Mouse (Mus musculus): Measurements from ENCODE around the gene Sltm.
"Not testable (repeated sequence)": the region's sequence is repeated elsewhere in the genome, so short reads cannot be mapped to it uniquely, and the experiment has no call there.

Sltm gene

GRCm38 (mm10) chr9:70543048-70543880 is 710 bp downstream of the Sltm start:
- H3K4me1 ChIP-seq (replicated peaks; ENCODE audit: low read depth, low read length), result peaks cover 27% of the 10 kb centered on the region
- peak overlapping the region; percentile 95 for H3K4me3 ChIP-seq (replicated peaks; ENCODE audit: low read length)
- no peak for TF ChIP-seq POU5F1 (IDR thresholded peaks at IDR 0.05; ENCODE audit: borderline replicate concordance, low read length)
- no peak for TF ChIP-seq CTCF (conservative IDR thresholded peaks at IDR 0.05; ENCODE audit: low read length)
- no peak for TF ChIP-seq NANOG (IDR thresholded peaks at IDR 0.05; ENCODE audit: borderline replicate concordance, low read length)
- H3K27me3 ChIP-seq (ENCODE audit: insufficient read depth, low read length), result no peaks in the 10 kb centered on the region
- H3K9me3 ChIP-seq (ENCODE audit: low read length), result no peaks in the 10 kb centered on the region
- peaks cover 30% of the 10 kb centered on the region for H3K36me3 ChIP-seq (ENCODE audit: insufficient read depth, low read length)

DNA sequence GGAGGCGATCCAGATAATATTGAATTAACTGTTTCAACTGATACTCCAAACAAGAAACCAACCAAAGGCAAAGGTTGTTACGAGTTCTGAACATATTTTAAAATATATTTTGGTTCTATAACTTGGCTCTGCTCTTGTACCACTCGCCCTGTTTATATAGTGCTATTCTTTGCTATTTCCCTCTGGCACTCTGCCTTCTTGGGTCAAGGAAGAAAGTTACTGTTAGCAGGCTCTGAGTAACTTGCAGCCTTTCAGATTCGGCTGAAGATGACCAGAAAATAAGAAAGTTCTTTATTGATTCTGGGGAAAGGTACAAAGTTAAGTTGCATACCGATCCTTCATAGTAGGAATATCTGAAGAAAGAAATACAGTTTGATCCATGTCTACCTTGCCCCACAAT is 1.4 kb downstream of the Sltm start:
- Histone ChIP-seq H3K4me3 (replicated peaks; ENCODE audit: low read length) (peak overlapping the region; percentile 95), H3K4me1 (replicated peaks; ENCODE audit: low read depth, low read length) (peaks cover 31% of the 10 kb centered on the region), H3K36me3 (ENCODE audit: insufficient read depth, low read length) (peaks cover 34% of the 10 kb centered on the region), H3K9me3 (ENCODE audit: low read length) (no peaks in the 10 kb centered on the region), H3K27me3 (ENCODE audit: insufficient read depth, low read length) (no peaks in the 10 kb centered on the region)
- TF ChIP-seq POU5F1 (IDR thresholded peaks at IDR 0.05; ENCODE audit: borderline replicate concordance, low read length) (no peak), CTCF (conservative IDR thresholded peaks at IDR 0.05; ENCODE audit: low read length) (no peak), NANOG (IDR thresholded peaks at IDR 0.05; ENCODE audit: borderline replicate concordance, low read length) (no peak)

DNA sequence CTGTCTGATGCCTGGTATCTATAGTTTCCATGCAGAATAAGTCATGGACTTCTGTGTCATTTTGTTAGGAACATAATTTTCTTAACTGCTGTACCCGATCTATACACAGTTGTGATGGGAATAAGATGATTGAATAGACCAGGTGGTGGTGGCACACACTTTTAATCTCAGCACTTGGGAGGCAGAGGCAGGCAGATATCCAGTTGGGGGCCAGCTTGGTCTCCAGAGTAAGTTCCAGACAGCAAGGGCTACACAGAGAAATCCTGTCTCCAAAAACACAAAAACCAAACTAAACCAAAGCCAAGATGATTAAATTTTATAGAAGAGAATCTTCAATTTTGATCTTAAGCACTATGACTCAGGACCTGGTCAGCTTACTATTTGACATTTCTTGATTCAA is 2.3 kb downstream of the Sltm start:
- TF ChIP-seq POU5F1 (IDR thresholded peaks at IDR 0.05; ENCODE audit: borderline replicate concordance, low read length) (no peak), NANOG (IDR thresholded peaks at IDR 0.05; ENCODE audit: borderline replicate concordance, low read length) (no peak), CTCF (conservative IDR thresholded peaks at IDR 0.05; ENCODE audit: low read length) (no peak)

GRCm38 (mm10) chr9:70546576-70546975 is 4.0 kb downstream of the Sltm start:
- Histone ChIP-seq H3K36me3 (ENCODE audit: insufficient read depth, low read length) (peaks cover 44% of the 10 kb centered on the region), H3K4me1 (replicated peaks; ENCODE audit: low read depth, low read length) (peaks cover 24% of the 10 kb centered on the region)
- not testable (repeated sequence) for H3K9me3 ChIP-seq (ENCODE audit: low read length); H3K27me3 ChIP-seq (ENCODE audit: insufficient read depth, low read length); H3K4me3 ChIP-seq (replicated peaks; ENCODE audit: low read length)

More for the DNA sequence above, 2.3 kb downstream of the Sltm start:
- Histone ChIP-seq H3K4me1 (replicated peaks; ENCODE audit: low read depth, low read length) (peaks cover 31% of the 10 kb centered on the region), H3K4me3 (replicated peaks; ENCODE audit: low read length) (no peak overlapping the region), H3K36me3 (ENCODE audit: insufficient read depth, low read length) (peaks cover 34% of the 10 kb centered on the region), H3K27me3 (ENCODE audit: insufficient read depth, low read length) (no peaks in the 10 kb centered on the region), H3K9me3 (ENCODE audit: low read length) (no peaks in the 10 kb centered on the region)

GRCm38 (mm10) chr9:70548304-70548703 is 5.8 kb downstream of the Sltm start:
- Histone ChIP-seq H3K4me3 (replicated peaks; ENCODE audit: low read length) (no peak overlapping the region), H3K27me3 (ENCODE audit: insufficient read depth, low read length) (no peaks in the 10 kb centered on the region), H3K9me3 (ENCODE audit: low read length) (no peaks in the 10 kb centered on the region), H3K4me1 (replicated peaks; ENCODE audit: low read depth, low read length) (peaks cover 28% of the 10 kb centered on the region), H3K36me3 (ENCODE audit: insufficient read depth, low read length) (peaks cover 53% of the 10 kb centered on the region)
- TF ChIP-seq POU5F1 (IDR thresholded peaks at IDR 0.05; ENCODE audit: borderline replicate concordance, low read length) (no peak), CTCF (conservative IDR thresholded peaks at IDR 0.05; ENCODE audit: low read length) (no peak), NANOG (IDR thresholded peaks at IDR 0.05; ENCODE audit: borderline replicate concordance, low read length) (no peak)

DNA sequence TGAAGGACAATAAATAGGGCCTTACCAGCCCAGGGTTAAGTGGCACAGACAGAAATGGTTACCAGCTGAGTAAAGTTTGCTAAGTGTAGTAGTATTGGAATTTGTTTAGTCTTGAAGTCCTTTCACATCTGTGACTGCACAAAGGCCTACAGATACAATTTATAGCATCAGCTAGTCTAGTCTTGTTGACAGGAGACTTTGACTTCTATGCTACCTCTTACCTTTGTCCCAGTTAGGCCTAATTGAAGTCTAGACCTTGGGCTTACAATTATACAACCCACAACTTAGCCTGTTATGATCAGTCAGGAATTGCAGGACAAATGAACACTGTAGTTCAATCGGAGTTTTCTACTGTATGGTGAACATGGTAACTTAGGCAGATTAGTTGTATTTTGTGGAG is 9.0 kb downstream of the Sltm start:
- Histone ChIP-seq H3K4me1 (replicated peaks; ENCODE audit: low read depth, low read length) (peaks cover 33% of the 10 kb centered on the region), H3K27me3 (ENCODE audit: insufficient read depth, low read length) (no peaks in the 10 kb centered on the region), H3K36me3 (ENCODE audit: insufficient read depth, low read length) (peaks cover 42% of the 10 kb centered on the region), H3K9me3 (ENCODE audit: low read length) (no peaks in the 10 kb centered on the region), H3K4me3 (replicated peaks; ENCODE audit: low read length) (no peak overlapping the region)
- TF ChIP-seq CTCF (conservative IDR thresholded peaks at IDR 0.05; ENCODE audit: low read length) (no peak), POU5F1 (IDR thresholded peaks at IDR 0.05; ENCODE audit: borderline replicate concordance, low read length) (no peak), NANOG (IDR thresholded peaks at IDR 0.05; ENCODE audit: borderline replicate concordance, low read length) (no peak)

DNA sequence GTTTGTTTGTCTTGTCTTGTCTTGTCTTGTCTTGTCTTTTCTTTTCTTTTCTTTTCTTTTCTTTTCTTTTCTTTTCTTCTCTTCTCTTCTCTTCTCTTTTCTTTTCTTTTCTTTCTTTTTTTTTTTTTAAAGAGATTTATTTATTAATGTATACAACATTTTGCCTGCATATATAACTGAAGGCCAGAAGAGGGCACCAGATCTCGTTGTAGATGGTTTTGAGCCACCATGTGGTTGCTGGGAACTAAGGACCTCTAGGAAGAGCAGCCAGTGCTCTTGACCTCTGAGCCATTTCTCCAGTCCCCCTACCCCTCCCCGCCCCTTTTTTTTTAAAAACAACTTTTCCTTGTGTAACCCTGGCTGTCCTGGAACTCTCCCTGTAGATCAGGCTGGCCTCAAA is 9.7 kb downstream of the Sltm start:
- TF ChIP-seq CTCF (conservative IDR thresholded peaks at IDR 0.05; ENCODE audit: low read length), result 0 out of 2 replicates have a peak, but pooled peaks have one; percentile 19
- H3K27me3 ChIP-seq (ENCODE audit: insufficient read depth, low read length); H3K9me3 ChIP-seq (ENCODE audit: low read length); H3K4me3 ChIP-seq (replicated peaks; ENCODE audit: low read length): not testable (repeated sequence)
- H3K4me1 ChIP-seq (replicated peaks; ENCODE audit: low read depth, low read length), result peaks cover 33% of the 10 kb centered on the region
- peaks cover 37% of the 10 kb centered on the region for H3K36me3 ChIP-seq (ENCODE audit: insufficient read depth, low read length)

- Histone ChIP-seq H3K4me1 (replicated peaks; ENCODE audit: low read depth, low read length) (peaks cover 33% of the 10 kb centered on the region), H3K27me3 (ENCODE audit: insufficient read depth, low read length) (no peaks in the 10 kb centered on the region), H3K9me3 (ENCODE audit: low read length) (no peaks in the 10 kb centered on the region), H3K36me3 (ENCODE audit: insufficient read depth, low read length) (peaks cover 37% of the 10 kb centered on the region), H3K4me3 (replicated peaks; ENCODE audit: low read length) (no peak overlapping the region)
- TF ChIP-seq NANOG (IDR thresholded peaks at IDR 0.05; ENCODE audit: borderline replicate concordance, low read length) (no peak), POU5F1 (IDR thresholded peaks at IDR 0.05; ENCODE audit: borderline replicate concordance, low read length) (no peak)
Observed at GRCm38 (mm10) chr9:70555431-70555830, 12.9 kb downstream of the Sltm start.

GRCm38 (mm10) chr9:70556796-70557195 is 14.2 kb downstream of the Sltm start:
- Histone ChIP-seq H3K4me3 (replicated peaks; ENCODE audit: low read length) (no peak overlapping the region), H3K27me3 (ENCODE audit: insufficient read depth, low read length) (no peaks in the 10 kb centered on the region), H3K9me3 (ENCODE audit: low read length) (no peaks in the 10 kb centered on the region), H3K36me3 (ENCODE audit: insufficient read depth, low read length) (peaks cover 40% of the 10 kb centered on the region), H3K4me1 (replicated peaks; ENCODE audit: low read depth, low read length) (peaks cover 33% of the 10 kb centered on the region)
- TF ChIP-seq CTCF (conservative IDR thresholded peaks at IDR 0.05; ENCODE audit: low read length), result no peak
- TF ChIP-seq NANOG (IDR thresholded peaks at IDR 0.05; ENCODE audit: borderline replicate concordance, low read length), result no peak
